Mouse (Mus musculus) left cerebral cortex, postnatal 10 days (tissue): ENCODE data around the gene Esrrg. TPM values are rescaled to one million over a fixed set of nuclear protein-coding genes. Genes with fewer than 3 reads are reported as not detected.

Source experiments
- DNase-seq, 2 experiments: peaks; one replicate each; pipeline ENCODE4 v3.0.0; 2021 to 2022; ENCODE audit warnings: low spot score in 2 of 2, mixed read lengths in 1 of 2; ENCODE audit errors: extremely low spot score in 1 of 2
- intact Hi-C: fragments of 180-260 bp; cut with DNase I; formaldehyde crosslinking; loops from one replicate; pipeline ENCODE4 v1.15.1; 2025
- total RNA-seq, 2 experiments: library from RNA; stranded (reverse); gene quantifications; 2 replicates each; pipeline ENCODE4 v1.2.3; 2021

Gene Esrrg
- total RNA-seq, 2 experiments from 2014 or later, result 20.8 to 22.8 TPM

DNA sequence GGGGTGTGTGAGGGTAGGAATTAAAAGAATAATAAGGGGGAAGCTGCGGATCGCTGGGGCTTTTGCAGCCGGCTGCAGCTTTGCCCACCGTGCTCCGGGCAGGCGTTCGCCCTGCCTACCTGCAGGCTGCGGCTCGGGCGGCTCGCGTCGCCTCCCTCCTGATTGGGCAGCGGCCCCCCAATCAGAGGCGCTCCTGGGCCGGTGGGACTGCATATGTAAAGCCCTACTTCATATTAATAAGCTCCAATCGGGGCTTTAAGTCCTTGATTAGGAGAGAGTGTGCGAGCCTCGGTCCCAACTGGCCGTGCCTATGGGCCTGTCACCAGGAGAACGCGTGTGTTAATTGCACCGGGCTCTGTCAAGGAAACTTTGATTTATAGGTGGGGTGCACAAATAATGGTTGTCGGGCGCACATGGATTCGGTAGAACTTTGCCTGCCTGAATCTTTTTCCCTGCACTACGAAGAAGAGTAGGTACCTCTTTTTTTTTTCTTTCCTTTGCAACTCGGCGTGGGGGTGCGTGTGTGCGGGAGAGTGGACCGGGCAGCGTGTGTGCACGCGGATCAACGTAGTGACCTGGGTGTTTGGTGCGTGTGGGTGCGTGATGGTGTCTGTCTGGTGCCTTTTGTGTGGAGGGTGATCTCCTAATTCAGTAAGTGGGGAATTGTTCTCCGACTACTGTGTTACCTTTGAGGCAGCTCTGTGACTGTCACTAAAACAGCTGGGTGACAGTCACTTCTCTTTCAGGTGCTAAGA, 389.2 kb downstream of the Esrrg start:
- intact Hi-C loops, result no loop called here
- peak; percentile 6 to 62 for DNase-seq

DNA sequence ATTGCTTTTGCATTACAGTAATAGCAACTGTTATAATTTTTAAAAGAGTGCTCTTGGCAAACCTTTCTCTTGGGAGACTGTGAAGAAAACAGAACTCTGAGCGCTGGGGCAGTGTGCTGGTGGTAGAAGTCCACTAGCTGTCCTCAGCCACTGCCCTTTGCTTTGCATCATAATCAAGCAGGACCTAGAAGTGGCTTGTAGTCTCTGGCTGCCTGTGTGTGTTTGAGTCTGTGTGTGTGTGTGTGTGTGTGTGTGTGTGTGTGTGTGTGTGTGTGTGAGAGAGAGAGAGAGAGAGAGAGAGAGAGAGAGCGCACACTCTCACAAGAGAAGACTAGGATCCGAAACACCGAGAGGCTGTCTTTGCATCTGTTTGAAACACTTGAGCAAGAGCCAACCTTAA, 390.5 kb downstream of the Esrrg start:
- intact Hi-C loops, result no loop called here
- DNase-seq, result no peak

DNA sequence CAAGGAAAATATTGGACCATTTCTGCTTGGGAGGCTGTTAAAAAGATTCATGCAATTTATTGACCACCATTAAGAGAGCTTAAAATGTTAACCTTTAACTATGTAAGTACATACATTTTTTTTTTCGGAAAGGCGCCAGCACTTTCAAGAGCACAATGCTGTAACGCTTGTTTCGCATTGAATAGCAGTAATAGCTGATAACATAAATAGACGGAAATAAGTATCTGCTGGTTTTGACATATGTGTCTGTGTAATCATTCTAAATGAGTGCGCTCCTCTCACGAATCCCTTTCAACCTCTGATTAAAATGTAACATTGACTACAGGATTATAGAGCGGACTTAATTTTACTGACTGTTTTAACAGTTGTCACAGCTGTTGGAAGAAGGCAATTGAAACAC, 391.6 kb downstream of the Esrrg start:
- intact Hi-C loops, result no loop called here
- no peak for DNase-seq

DNA sequence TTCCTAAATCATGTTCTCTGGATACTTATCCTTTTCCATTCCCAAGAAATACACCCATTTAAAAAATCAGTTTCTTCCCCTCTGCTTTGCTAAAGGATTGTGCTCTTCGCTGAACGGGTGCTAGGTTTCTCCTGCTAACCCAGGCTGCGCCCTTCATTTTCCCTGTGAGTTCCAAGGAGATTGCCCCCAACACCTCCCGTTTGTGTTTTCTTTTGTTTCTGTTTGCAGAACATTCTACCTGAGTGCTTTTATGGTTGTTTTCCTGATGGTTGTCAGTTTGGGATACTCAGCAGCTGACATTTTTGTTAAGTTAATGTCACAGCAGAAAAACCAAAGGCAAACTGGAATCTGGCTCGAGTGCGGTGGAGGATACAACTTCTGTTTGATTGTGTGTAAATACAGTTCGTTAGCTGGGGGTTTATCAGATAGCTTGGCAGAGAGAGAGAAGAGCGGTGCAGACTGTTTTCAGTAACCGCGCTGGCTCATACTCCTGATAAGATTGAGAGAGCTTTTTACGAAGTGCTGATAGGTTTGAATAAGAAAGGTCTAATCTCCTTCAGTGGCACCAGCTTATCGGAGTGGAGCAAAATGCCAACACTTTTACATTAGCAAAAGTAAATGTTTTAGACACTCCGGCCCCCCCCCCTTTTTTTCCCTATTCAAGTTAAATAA, 398.4 kb downstream of the Esrrg start:
- intact Hi-C loops, result no loop called here
- DNase-seq, result no peak

DNA sequence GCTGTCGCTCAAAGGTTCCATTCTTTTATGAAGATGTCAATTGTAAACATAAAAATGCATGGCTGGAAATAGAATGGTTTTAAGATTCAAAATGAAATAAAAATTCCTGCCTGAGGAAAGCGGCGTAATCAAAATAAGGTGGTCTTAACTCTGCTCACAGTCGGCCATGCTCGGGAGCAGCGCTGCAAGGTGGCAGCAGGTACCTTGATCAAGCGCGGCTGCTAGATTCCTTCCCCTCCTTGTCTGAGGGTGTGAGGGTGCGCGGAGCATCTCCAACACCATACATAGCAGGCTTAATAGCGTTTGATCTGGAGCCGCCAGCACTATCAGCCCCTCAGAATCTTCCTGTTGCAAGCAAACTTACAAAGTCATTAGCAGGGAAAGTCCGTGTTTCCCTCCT, 399.9 kb downstream of the Esrrg start:
- intact Hi-C loops, result no loop called here
- no peak for DNase-seq

DNA sequence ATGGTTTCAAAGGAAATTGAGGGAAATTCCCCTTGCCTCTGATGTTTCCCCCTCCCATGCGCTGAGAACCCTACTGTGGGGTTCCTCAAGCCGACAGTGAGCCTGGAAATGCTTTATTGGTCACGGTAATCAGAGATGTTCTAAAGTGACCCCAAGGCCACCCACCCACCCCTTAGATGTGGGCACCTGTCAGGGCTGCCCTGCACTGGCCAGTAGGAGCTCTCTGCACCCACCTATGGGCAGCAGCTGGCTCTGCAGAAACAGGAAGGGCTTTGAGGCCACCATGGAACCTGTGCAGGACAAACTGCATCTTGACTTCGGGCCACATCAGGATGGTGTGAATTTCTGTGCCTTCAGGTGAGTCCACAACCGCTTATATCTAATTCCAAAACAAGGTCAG, 401.3 kb downstream of the Esrrg start:
- no peak for DNase-seq

DNA sequence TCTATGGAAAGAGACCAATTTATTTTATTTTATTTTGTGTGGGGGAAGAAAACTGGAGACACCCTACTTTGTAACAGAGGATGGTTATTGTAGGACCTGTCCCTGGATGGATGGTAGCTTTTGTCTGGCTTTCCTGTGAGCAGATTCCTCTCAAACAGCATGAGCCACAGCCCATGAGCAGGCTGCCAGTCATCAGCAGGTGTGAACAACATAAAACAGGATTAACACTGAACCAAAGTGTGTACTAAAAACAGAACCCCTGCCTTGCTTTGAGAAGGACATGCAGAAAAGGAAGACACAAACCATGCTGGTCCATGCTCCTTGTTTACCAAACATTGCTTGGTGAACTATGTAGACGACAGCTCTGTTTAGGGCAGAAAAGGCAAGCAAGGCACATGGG, 402.3 kb downstream of the Esrrg start:
- no peak for DNase-seq
- intact Hi-C loops, result no loop called here

More for the DNA sequence above, 401.3 kb downstream of the Esrrg start:
- intact Hi-C loops, result no loop called here

DNA sequence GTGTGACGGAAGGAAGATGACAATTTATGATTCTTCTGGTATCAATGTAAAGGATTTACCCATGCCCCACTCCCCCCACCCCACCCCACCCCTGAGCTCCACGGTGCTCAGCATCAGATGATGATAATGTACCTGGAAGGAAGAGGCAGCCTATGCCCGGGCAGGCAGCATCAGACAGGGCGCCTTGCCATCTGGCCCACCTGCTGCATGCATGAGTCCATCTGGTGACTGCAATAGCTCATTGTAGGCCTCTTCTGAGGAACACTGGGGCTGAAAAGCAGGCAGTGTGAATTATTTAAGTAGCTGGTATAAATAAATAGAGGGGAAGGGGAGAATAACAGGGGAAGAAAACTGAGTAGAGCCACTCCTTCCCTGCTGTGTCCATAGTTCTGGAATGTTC, 405.8 kb downstream of the Esrrg start:
- intact Hi-C loops, result no loop called here
- DNase-seq, result peak in 1 of 2 experiments; percentile 42

DNA sequence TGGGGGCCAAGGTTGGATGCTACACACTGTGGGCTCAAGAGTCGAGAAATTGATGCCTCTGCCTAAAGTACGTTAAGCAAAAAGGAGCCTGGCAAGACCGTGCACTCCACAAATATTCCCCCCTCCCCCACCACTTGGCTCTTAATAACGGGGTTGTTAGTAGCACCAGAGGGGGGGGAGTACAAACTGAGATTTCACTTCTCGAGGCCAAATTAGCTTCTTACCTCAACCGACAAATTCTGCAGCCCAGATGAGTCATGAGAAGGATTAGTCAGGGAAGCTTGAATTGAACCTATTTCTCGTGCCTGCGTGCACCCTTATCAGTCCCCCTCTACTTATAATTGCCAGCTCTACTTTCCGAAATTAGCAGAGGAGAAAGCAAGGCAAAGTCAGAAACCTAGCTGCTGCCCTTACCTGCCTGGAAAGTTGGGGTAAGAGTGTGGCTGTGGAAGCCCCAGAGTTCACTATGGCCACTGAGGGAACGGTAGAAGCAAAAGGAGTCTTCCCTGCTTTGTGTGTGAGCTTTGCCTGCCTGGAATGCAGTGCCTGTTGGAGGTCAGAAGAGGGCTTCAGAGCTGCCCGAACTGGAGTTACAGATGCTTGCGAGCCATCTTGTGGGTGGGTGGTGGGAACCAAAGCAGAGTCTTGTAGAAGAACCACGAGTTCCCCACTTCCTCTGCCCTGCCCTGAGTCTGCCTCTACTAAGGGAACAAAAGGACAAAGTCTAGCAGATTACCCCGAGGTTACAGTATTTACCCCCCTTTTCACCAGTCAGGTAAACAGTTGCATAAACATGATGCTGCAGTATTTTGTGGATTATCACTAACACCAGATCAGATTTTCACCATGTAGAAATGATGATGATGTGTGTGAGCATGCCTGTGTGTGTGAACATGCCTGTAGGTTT, 409.6 kb downstream of the Esrrg start:
- intact Hi-C loops, result no loop called here
- no peak for DNase-seq

DNA sequence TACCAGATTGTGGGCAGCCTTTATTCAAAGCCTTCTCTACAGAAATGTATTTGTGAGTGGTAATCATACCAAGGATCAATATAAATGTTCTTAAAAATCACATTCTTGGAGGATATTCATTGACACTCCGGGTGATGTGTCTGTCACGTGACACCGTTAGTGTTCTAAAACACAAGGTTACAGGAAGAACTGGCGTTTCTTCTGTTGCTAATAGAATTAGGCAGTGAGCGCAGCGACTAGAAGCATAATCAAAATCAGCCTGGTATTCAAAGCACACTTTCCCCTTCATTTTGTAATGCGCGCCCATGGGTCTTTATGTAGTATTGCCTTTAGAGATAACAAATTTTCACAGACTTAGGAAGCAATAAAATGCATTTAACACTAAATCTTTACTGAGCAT, 420.6 kb downstream of the Esrrg start:
- intact Hi-C loops, result no loop called here
- no peak for DNase-seq

DNA sequence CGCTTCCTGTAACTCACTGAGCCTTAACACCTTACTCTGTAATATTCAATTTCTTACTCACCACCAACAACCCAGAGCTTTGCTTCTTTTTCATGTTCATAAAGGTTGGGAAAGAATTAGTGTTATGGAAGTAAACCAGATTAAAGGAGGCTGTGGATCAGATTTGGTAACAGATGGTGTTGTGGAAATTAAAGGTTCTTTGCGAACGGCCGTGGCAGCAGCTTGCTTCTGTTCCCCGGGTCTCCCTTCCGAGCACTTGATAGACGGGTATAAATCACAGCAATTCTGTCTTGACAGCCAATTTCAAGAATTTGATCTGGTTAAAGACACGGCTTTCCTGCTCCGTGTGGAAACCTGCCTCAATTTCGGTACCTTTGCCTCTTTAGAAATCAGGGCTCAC, 421.5 kb downstream of the Esrrg start:
- intact Hi-C loops, result no loop called here
- DNase-seq, result no peak

DNA sequence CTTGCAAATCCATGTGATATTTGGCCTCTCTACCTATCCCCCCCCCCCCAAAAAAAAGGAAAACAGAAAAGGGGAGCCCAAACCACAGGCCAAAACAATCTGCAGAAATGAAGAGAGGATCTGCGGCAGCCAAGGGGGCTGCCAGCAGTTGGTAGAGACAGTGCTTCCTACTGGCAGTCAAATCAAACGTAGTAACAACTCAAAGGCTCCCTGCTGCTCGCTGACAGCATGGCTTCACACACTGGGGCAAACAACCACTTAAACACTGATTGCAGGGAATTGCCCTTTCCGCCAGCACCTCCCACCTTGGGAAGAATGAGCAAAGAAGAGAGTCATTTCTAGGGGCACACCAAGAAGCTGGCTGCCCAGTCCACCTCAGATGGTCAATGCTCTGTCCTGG, 422.7 kb downstream of the Esrrg start:
- DNase-seq, result no peak
- intact Hi-C loops, result no loop called here

DNA sequence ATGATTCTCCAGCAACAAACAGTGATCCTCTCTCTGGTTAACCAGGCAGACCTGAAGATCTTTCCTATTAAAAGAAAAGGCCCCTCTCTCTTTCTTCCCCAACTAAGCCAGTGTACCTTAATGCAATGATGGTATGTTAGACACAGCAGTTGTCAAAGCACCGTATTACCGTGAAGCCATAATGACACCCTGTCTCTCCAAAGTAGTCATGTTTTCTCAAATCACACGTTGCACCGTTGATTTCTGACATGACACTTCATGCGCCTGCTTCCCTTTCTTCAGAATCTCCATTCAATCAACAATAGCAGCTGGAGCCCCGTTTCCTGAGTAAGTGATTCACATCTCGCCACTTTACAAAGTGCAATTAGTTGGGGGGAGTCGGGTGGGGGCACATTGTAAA, 427.4 kb downstream of the Esrrg start:
- no peak for DNase-seq
- intact Hi-C loops, result no loop called here

DNA sequence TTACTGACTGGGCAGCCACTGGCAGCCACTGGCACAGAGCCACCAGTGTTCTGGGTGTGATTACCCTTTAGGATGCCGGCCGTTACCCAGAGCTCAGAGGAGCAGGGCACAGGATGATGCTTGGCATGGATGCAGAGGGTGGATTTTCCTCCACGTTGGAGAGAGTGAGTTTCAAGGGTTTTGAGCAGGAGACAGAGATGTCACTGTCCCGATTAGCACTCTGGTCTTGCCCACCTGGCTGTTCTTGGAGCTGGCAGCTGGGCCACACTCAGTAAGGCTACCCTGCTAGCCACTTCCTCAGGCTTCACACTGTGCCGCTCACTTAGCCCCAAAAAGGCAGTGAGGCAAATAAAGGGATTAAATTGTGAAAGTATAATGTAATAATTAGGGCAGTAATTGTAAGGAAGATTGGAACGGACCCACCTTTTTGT, 438.1 kb downstream of the Esrrg start:
- DNase-seq, result peak in 1 of 2 experiments; percentile 30
- intact Hi-C loops, result no loop called here

DNA sequence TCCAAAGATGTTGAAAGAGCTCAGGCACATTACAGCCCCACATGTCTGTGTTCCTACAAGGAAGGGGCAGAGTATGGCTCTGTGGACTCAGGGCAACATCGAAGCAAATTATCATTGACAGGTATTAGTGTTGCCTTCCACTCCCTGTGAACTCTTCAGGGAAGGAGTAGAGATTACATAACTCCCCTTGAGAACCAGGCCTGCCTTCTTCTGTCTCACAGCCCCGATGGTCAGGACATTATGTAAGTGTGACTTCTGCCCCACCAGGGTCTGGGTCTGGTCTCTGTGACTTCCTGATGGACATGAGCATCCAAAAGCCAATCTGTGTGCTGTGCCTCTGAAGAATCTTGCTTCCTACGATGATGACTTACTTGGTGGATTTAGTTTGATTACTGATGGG, 438.6 kb downstream of the Esrrg start:
- intact Hi-C loops, result no loop called here
- DNase-seq, result no peak

DNA sequence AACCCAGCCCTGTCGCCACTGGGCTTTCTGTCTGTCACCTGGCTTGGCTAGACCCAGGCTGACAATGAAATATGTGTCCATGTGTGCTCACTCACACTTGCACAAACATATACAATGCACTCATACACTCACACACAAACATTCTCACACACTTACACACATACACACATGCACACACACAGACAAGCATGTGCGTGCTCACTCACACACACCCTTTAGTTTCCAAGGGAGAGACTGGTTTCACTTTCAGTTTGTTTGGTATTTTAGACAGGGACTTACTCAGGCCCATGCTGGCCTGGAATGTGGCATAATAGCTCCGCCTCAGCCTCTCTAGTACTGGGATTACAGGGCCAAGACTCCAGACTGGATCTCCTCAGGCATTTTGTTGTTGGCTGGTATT, 447.3 kb downstream of the Esrrg start:
- intact Hi-C loops, result no loop called here
- DNase-seq, result no peak

DNA sequence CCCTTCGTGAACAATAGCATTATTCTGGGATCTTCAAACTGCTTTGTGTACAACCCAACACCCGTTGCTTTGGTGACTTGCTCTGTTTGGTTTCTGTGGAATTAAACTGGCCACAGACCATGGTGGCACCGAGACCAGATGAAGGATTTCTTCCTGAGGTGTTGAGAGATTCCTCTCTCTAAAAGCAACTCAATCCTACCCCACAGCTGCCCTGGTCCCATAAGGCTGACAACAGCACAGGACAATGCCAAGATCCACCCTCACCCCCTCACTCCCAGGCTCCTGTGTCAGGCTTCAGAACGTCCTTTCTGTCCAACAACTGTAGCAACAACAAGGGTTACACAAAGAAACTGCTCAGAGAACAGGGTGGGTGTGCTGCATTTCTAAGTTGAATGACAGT, 449.3 kb downstream of the Esrrg start:
- intact Hi-C loops, result no loop called here
- DNase-seq, result no peak

DNA sequence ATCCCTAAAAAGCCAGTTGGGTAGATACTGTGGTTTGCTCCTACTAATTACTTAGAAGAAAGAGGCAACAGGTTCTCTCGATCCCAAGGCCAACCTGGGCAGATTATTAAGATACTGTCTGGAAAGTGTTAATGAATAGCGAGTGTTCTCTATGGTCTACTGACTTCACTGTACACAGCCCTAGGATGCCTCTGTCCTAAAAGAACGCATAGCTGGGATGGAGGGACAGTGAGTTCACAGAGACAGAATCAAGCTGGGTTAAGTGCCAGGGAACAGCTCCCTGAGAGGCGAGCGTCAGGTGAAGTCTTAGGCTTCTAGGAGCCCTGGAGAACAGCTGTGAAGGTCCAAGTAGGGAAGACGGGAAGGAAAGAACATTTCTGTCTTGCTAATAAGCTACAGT, 450.4 kb downstream of the Esrrg start:
- DNase-seq, result no peak
- intact Hi-C loops, result no loop called here

DNA sequence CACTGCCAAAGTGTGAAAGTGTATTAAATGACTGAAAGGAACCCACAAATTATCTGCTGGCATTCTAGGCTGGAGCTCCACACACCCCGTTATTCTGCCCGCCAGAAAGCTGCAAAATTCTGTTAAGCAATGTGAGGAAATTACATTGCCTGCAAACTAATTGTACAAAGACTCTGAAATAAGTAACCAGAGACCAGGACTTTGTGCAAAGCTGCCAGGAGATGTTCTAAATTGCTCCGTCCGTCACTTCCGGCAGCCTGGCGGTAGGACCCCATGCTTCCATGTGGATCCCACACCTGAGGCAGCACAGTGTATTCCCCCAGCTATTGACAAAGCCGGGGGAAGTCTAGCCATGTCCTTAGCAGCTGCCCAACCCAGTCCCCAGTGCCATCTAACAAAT, 451.9 kb downstream of the Esrrg start:
- DNase-seq, result no peak
- intact Hi-C loops, result no loop called here

DNA sequence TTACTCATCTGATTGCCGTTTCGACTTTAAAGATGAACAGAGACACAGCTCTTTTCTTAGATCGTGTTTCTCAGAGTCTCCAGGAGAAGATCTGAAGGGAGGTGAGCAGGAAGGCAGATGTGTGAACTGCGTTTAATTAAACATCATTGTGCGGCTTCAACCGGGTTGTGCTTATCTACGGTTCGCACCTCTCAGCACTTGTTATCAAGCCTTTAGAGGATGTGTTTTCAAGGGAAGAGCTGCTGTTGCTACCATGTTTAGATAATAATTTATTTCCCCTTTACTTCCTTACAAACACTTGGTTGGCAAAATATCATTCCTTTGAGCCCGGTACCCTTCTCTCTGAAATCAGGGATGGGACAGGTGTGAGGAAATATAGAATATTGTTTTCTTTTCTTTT, 460.2 kb downstream of the Esrrg start:
- intact Hi-C loops, result no loop called here
- DNase-seq, result no peak
